Mouse (Mus musculus) pancreas, adult 10 weeks (tissue): ENCODE data around the gene Rbm18. TPM values are rescaled to one million over a fixed set of nuclear protein-coding genes. Genes with fewer than 3 reads are reported as not detected.

Experiments
- polyA plus RNA-seq: library from polyadenylated mRNA; stranded (reverse); fragments of 350-450 nt; fragmentation: Illumina TruSeq; extraction: RNeasy Lipid Tissue Mini Kit (QIAGEN cat#74804); gene quantifications from one replicate; pipeline ENCODE4 v1.2.3, GENCODE M21; 2015; ENCODE audit warnings: low read depth, low replicate concordance; ENCODE audit not compliant: insufficient read depth

Gene Rbm18
- 7.5 TPM for polyA plus RNA-seq

DNA sequence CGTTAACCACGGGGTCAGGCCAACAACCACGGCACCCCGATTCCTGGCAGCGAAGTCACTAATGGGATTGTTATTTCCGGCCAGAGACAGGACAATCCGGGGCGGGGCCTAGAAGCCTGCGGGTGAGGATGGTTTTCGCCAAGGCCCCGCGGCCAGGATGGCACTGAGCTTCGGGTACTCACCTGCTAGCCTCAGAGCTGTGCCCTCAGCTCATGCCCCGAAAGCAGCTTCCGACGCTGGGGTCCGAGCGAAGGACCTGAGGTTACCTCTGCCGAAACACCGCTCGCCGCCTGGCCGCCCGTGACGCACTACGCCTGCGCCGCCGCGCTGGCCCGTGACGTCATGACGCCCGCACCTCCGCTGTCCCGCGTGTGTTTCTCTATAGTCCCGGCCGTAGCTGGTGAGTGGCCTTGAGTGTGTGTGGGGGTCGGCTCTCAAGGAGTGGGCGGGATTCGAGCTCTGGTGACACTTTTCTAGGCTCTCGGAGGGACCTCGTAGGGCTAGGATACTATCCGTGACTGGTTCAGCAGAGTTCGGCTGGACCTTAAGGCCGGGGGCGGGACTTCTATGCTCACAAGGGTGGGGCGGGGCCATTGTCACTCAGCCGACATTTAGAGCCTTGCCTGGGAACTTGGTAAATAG lies at the start of gene Rbm18, which contains the start of gene Mrrf:
Gene Rbm18, minus strand, starts transcription at position 474 of the 642 bp plus-strand sequence.
Gene Mrrf, plus strand, starts transcription at position 90 of the 642 bp plus-strand sequence.

GRCm38 (mm10) chr2:36104956-36105741 lies 31.4 kb downstream of the Rbm18 start, which contains the start of gene Lhx6:
Gene Lhx6, minus strand, starts transcription at chr2:36105408.

Other genes with a start within 250 kb of the Rbm18 start
- not detected for gene Ttll11, start 156.9 kb downstream of the Rbm18 start, polyA plus RNA-seq
- 24.8 TPM for gene Ndufa8, start 87.4 kb downstream of the Rbm18 start, polyA plus RNA-seq
- not detected for gene Morn5, start 87.3 kb downstream of the Rbm18 start, polyA plus RNA-seq
- 3.2 TPM for gene Lhx6, start 31.4 kb downstream of the Rbm18 start, polyA plus RNA-seq
- gene Mrrf, start 384 bp downstream of the Rbm18 start, polyA plus RNA-seq, result 3.9 TPM
- 13.4 TPM for gene Ptgs1, start 93.7 kb upstream of the Rbm18 start, polyA plus RNA-seq
- gene Olfr338, start 236.7 kb upstream of the Rbm18 start, polyA plus RNA-seq, result not detected